Mouse (Mus musculus) erythroblast, adult 5-6 weeks (primary cell): ENCODE measurements around the gene Gm43720. TPM values are rescaled to one million over a fixed set of nuclear protein-coding genes. Genes with fewer than 3 reads are reported as not detected.

Experiments
- ATAC-seq: replicated peaks from 2 replicates; pipeline ENCODE4 v1.8.0; 2016; ENCODE audit warnings: moderate number of reproducible peaks, mild to moderate bottlenecking, moderate TSS enrichment, inconsistent platforms; ENCODE audit not compliant: poor library complexity, low FRiP score, severe bottlenecking
- total RNA-seq, 2 experiments: library from RNA; stranded (forward) in 1 of 2; stranded (reverse) in 1 of 2; fragments of 150-400 nt in 1 of 2; fragments of 200-764, 138-1000 nt in 1 of 2; gene quantifications; 2 replicates each; pipeline versions ENCODE4 v1.2.3 to v1.2.4; 2015 to 2017; ENCODE audit warnings: low replicate concordance in 2 of 2

The Gm43720 gene
- total RNA-seq (2015; ENCODE audit: low replicate concordance) (0.21 TPM in 1 of 2 replicates, not detected in the other), total RNA-seq (2017; ENCODE audit: low replicate concordance) (not detected in 2 replicates)

DNA sequence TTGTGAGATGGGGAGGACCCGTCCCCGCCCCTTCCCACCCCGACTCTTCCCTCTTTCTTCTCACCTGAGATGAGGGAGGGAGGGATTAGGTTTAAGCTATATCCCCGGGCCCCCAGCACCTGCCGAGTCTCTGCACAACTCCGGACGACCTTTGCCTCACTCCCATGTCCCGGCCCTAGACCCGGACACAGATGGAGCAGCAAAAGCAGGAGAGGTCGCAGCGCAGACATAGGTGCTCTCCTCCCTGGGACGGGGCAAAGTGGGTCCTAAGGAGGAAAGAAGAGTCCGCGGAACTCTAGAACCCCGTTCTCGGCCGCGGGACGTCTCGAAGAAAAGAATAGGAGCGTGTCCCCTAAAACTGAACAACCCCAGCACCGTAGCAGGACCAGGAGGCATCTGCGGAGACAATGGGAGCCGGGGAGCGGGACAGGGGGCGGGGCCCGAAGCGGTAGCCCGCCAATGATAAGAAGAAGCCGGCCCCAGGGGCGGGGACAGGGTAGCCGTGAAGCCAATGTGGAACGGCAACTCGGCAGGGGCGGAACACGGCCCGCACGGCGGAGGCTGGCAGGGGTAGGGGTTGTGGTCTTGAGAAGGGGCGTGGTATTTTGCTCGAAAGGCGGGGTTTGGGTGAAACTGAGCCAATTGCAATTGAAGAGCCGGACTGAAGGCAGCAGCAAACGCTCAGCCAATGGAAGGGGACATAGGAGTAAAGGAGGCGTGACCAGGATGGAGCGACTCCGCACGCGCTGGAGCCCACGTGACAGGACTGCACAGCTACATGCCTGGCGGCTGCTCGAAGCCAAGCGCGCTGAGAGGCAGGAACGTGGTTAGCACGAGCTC, at the start of gene Gm43720, which contains the start of the genes Gpc2 and Stag3:
Gm43720 (minus strand) TSS at position 374 of the 840 bp plus-strand sequence.
Gpc2 (minus strand) TSS at position 421 of the 840 bp plus-strand sequence.
Stag3 (plus strand) TSS at position 656 of the 840 bp plus-strand sequence.
- ATAC-seq: peak; percentile 94

DNA sequence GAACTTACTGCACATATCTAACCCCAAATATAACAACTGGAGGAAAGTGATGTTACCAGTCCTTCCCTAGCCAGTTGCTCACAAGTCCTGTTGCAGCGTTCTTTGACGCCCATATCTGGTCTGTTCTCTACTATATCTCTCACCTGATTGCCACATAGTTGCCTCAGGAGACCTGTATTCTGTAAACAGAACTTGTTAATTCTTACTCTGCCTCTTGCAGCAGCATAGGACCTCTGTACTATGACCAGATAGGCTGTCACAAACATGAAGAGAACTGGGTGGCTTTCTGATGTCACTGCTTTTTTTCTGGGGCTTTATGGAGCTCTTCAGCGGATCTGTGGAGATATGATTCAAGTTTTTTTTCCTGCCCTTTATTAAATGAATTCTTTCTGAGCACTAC, 33.0 kb upstream of the Gm43720 start:
- no peak for ATAC-seq

DNA sequence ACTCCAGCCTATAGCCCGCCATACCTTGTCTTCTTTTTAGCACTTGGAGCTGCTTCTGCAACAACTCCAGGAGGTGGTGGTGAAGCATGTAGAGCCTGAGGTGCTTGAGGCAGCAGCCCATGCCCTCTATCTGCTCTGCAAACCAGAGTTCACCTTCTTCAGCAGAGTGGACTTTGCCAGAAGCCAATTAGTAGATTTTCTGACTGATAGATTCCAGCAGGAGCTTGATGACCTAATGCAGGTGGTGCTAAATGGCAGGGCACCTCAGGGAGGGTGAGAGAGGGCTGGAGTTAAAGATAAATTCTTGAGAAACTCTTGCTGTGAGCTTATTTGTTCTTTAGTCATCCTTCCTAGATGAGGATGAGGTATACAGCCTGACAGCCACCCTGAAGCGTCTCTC, 19.9 kb upstream of the Gm43720 start:
- ATAC-seq: no peak

DNA sequence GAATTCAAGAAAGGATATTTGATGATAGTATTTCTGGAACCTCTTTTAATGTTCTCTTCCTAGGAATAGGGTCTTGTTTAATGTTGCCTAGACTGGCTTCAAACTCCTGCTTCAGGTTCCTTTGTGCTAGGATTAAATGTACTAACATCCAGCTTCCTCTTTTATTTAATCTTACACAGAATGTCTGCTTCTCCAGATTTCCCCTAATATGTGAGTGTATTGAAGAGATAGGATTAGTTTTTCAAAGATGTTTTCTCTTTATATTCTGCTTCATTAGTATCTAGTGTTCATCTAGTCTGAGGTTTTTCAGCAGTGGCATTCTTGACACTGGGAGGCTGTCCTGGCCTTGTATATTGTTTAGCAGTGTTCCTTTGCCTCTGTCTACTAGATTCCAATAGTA, 14.4 kb upstream of the Gm43720 start:
- ATAC-seq: no peak

DNA sequence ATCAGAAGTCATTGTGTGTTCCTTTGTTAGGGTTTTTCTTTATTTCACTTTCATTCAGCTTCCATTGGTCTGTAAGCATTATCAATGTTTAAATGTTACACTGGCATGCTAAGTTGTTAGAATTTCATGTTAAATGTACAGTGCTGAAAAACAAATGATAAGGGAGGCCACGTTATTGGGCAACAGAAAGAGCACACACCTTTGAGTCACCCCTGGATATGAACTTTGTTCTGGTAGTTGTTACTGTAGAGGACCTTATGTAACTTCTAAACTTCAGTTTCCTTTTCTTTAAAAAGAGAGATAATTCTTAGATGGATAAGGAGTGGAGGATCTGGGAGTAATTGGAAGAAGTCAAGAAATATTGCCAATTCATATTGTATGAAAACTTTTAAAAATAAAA, 11.9 kb upstream of the Gm43720 start:
- ATAC-seq: no peak

DNA sequence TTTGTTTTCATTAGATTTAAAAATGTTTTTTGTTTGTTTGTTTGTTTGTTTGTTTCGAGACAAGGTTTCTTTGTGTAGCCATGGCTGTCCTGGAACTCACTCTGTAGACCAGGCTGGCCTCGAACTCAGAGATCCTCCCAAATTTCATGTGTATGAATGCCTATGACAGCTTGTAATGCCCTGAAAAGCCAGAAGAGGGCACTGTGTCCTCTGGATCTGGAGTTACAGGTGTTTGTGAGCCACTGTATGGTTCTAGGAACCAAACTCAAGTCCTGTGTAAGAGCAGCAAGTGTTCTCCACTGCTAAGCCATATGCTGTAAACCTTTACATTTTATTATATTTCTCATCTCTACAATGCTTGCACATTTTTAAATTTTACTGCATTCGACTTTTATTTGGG, 8.1 kb upstream of the Gm43720 start:
- no peak for ATAC-seq

DNA sequence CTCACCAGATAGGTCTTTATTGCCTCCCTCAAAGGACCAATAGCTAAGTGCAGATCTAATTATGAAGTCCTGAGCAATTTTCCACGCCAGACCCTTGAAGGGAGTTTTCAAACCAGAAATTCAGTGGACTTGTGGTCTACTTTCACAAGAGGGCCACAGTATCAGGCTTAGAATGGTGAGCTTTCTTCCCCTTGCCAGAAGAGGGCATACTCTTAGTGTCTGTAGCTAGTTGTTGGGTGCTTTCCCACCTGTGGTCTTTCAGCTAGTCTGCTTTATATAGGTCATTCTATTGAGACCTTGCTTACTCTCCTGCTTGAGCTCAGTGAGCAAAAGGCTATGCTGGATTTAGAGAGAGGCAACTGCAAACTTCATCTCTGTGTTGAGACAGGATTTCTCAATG, 3.8 kb upstream of the Gm43720 start:
- ATAC-seq: no peak

DNA sequence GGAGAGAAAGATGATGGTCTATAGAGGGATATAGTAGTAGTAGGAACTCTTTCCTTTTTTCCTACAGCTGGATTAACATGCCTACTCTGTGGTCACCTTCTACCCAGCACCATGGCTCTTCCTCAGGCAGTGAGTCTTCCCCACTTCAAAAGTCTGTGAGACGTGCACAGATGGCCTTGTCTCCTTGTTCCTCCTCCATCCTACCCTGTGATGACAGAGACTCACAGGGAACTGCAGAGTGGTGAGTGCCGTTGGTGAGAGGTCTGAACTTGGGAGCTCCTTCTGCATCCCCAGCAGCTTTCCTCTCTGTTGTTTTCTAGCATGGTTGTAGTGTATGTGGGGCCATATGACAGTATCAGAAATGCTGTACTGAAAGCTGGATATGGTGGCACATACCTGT, 2.0 kb upstream of the Gm43720 start:
- ATAC-seq: no peak

DNA sequence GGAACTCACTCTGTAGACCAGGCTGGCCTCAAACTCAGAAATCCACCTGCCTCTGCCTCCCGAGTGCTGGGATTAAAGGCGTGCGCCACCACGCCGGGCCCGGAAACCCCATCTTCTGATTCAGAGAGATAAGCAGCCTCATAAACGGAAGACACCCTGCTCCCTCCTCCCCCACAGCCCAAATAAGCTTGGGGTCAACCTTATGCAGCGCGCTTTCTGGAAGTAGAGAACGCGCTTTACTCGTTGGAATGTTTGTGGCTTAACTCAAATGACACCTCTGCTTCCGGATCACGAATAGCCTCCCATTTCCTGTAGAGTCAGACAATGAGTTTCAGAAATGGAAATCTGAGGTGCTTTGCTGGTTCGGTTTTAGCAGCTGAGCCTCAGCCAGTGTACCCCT, 1.1 kb upstream of the Gm43720 start:
- no peak for ATAC-seq

DNA sequence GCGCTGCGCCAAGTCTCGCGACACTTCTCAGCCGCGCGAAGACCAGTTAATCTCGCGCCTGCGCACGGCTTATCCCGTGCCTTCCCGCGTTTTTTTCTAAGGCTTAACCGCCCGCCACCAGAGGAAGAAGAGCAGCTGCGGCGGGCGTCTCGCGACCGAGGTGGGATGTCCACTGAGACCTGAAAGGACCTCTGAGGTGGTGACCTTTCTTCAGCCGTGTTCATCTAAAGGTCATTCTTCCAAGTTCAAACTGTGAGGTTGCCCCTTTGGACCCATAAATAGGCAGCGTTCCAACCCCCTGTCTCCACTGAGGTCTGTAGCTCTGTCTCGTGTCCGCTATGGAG, 639 bp upstream of the Gm43720 start:
- ATAC-seq: no peak

DNA sequence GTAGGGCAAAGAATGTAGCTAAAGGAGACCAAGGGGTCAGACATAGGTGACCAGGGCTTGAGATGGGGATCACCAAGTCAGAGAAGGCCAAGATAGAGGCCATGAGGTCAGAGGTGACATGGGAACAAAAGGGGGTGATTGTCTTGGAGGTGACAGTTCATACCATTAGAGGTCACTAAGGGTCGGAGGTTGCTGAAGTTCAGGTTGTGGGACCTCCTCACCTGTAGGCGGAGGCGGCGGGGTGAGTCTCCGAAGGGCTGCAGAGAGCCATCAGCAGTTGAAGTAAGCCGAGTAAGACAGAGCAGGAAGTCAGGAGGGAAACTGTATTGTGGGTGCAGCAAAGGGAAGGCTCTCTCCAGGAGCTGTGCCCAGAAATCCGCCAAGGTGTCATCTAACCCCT, 1.8 kb downstream of the Gm43720 start:
- no peak for ATAC-seq

DNA sequence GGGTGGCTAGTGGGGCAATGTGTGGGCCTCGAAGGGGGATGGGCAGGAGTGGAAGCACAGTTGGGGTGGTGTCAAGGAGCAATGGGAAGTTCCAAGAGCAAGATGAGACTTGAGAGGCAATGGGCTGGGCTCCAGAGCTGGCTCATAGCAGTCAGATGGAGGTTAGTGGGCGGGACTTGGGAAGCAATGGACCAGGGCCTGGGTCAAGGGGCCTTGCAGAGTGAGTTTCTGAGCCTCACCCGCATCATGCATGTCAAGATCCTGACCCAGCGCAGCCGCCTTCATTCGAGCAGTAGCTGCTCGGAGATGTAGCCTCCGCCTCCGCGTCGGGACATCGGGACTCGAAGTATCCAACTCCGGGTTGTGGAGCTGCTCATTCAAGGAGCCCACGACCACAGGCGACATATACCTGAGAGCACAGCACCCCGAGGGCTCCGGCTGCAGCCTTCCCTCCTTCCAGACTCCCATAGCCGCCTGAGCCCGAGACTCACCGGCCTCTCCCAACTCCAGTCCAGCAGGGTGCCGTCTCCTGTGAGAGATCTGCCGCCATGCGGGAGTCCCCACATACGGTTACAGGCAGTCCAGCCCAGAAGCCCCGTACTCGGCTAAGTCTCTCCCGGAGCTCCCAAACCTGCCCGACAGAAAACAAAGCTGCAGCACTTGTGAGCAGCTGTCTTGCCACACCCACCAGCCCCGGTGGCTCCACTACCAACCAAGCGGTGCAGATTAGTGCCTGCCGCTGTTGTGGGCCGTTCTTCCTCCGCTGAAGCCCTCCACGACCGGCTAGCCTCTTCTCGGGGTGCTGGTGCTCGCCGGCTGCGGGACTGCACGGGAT, 4.3 kb downstream of the Gm43720 start:
- no peak for ATAC-seq

DNA sequence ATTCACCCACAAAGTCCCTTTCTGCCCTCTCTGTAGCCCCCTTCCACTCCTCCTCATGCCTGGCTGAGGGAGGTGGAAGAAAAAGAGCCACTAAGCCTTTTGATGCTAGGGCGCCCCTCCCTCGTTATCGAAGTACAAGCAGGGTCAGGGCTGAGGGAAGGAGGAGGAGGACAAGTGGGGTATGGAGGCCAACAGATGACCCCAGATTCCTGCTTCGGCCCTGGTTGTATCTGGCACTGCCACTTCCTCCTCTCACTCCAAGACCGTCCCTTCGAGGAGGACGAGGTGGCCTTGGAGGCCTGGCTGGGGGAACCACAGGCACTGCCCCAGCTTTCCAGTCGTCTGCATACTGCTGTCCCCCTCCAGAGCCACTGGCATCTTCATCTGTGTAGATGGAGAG, 5.6 kb downstream of the Gm43720 start:
- no peak for ATAC-seq

DNA sequence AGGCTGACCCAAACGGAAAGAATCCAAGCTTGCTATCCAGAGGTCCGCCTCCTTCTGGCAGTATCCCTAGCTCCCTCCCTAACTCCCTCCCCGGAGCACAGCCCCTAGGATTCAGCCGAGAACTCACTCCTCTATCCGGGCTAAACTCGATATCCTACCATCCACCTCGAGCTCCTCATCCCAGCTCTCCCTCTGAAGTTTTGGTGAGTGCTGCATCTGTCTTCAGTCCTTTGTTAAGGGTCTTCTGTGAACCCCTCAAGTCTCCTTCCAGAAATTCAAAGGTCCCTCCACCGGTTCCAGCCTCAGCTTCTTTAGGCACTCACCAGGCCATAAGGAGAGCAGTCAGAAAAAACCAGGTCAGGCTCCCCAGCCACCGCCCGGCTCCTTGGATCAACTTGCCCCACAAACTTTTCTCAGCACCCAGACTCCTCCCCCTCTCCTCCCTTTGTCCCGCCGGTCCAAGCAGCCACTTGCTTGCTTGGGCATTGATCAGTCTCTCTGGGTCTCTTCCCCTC, 7.3 kb downstream of the Gm43720 start, which contains the start of gene Gal3st4:
Gal3st4 (minus strand) TSS at position 432 of the 515 bp plus-strand sequence.
- ATAC-seq: no peak

DNA sequence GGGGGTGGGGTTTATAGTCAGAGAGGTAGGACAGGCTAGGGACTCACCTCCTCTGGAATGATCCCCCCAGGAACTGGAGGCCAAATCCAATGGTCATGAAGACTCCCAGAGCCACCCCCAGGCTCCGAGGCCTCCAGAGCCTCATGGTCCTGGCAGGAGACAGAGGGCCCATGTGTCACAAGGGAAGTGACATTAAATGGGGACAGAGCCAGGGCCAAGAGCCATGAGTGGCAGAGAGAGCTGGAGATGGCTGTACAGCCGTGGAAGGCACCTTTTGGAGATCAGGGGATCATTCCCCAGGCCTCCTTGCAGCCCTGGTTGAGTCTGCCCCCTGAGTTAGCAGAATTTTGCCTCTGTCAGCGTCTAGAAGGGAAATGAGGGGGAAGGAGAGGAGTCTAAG, 8.5 kb downstream of the Gm43720 start:
- no peak for ATAC-seq

DNA sequence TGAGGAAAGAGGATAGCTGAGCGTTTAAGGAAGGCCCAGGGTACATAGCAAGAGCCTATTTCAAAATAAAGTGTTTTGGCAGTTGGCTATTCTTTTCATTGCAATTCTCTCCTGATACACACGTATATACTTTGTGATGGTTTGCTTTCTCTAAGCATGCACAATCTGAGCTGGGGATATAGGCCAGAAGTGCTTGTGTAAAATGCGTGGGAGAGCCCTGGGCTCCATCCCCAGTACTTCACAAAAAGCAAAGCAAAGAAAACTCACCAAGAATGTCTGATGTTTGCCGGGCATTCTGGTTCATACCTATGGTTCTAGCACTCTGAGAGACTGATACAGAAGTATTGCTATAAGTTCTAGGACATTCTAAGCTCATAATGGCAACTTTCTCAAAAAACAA, 10.8 kb downstream of the Gm43720 start:
- no peak for ATAC-seq

DNA sequence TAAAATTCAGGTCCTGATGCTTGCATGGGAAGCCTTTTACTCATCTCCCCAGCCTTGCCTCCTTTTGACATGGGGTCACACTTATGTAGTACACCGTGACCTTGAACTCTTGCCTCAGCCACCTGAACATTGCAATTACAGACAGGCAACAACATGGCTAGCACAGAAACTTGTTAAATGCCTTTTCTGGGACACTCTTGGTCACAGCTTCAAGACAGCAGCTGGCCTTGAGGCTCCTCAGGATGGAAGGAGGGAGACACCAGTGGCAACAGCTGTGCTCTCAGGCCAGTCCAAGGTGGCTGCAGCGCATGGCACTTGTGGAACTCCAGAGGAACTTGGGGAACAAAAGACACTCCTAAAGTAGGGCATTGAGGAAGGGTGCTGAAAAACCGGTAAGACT, 12.6 kb downstream of the Gm43720 start:
- ATAC-seq: no peak

DNA sequence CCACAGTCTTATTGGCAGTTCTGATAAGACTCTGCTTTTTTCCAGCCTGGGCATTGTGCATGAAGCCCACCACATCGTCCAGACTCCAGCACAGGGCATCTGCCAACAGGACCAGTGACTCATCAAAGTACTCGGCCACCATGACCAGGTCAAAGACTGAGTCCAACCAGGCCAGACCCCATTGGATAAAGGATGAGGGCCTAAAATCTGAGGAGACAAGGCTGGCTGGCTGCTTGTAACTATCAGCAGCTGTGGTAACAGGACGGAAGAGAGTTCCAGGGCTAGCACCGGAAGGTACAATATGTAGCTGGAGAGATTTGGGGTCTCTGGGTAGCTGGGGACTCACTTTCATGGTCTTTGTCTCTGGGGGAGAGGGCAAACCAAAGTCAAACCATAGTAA, 14.0 kb downstream of the Gm43720 start:
- ATAC-seq: no peak

DNA sequence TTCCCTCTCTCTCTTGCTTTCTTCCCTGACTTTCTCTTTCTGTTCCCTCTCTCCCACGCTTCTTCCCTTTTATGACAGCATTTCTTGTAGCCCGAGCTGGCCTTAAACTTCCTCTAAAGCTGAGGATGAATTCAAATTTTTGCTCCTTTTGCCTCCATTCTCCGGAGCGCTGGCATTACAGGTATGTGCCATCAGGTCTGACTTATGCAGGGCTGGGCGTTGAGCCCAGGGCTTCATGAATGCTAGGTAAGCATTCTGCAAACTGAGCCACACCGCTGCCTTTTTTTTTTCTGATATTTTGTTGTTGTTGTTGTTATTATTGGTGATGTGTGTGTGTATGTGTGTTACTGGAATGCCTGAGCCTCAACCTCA, 15.6 kb downstream of the Gm43720 start:
- ATAC-seq: peak; percentile 6; the same call in 1 of the 2 replicates
